Mouse (Mus musculus) hindbrain, postnatal 0 days (tissue): ENCODE data around the gene Khdc3. TPM values are rescaled to one million over a fixed set of nuclear protein-coding genes. Genes with fewer than 3 reads are reported as not detected.
"Not testable (repeated sequence)": the region's sequence is repeated elsewhere in the genome, so short reads cannot be mapped to it uniquely, and the experiment has no call there.

ENCODE experiments used
- ATAC-seq: fragments of 200-750 bp; cut with Nextera tagmentation; 2 replicates; pipeline ENCODE4 v1.8.0; 2017; ENCODE audit warnings: mild to moderate bottlenecking, moderate TSS enrichment, moderate library complexity
- DNase-seq: peaks from one replicate; pipeline ENCODE4 v3.0.0-alpha.2; 2015; ENCODE audit warnings: low spot score
- H3K27ac ChIP-seq: fragments of 300-500 bp; sonication (generic); 2 replicates; pipeline ENCODE4 v1.5.1; 2014; ENCODE audit warnings: mild to moderate bottlenecking
- H3K27me3 ChIP-seq: fragments of 300-500 bp; sonication (generic); 2 replicates; pipeline ENCODE4 v1.6.1; 2014; ENCODE audit warnings: low read length, mixed read lengths; ENCODE audit not compliant: insufficient read depth
- H3K36me3 ChIP-seq: fragments of 300-500 bp; sonication (generic); 2 replicates; pipeline ENCODE4 v1.6.1; 2014; ENCODE audit warnings: low read length, mixed read lengths; ENCODE audit not compliant: insufficient read depth
- H3K4me1 ChIP-seq: fragments of 300-500 bp; sonication (generic); 2 replicates; pipeline ENCODE4 v1.6.1; 2014; ENCODE audit warnings: antibody characterized with exemption, low read length, mixed read lengths; ENCODE audit not compliant: insufficient read depth
- H3K4me2 ChIP-seq: fragments of 300-500 bp; sonication (generic); 2 replicates; pipeline ENCODE4 v1.6.1; 2014; ENCODE audit warnings: low read depth, mild to moderate bottlenecking, low read length, moderate library complexity, mixed read lengths
- H3K4me3 ChIP-seq: fragments of 300-500 bp; sonication (generic); 2 replicates; pipeline ENCODE4 v1.5.1; 2014; ENCODE audit warnings: low read length
- H3K9ac ChIP-seq: fragments of 300-500 bp; sonication (generic); replicated peaks from 2 replicates; pipeline ENCODE4 v1.6.1; 2014; ENCODE audit warnings: mild to moderate bottlenecking, low read length, moderate library complexity, mixed read lengths
- H3K9me3 ChIP-seq: fragments of 300-500 bp; sonication (generic); 2 replicates; pipeline ENCODE4 v1.6.1; 2016; ENCODE audit warnings: low read length, mixed read lengths
- CTCF ChIP-seq: IDR thresholded peaks from 2 replicates; pipeline ENCODE4 v1.5.1; 2016; ENCODE audit warnings: antibody characterized with exemption, control low read depth, low read depth
- WGBS: fragments of 180-500 bp; shearing (Covaris S2); extraction: QIAGEN DNeasy Blood & Tissue Kit; methylation state at CpG from one replicate; pipeline ENCODE4 v1.1.7; 2014; 5-methylcytosine and 5-hydroxymethylcytosine counted together
- polyA plus RNA-seq: library from polyadenylated mRNA; unstranded; fragments of >200 nt; fragmentation: Nextera tagmentation; extraction: Ambion mirVana; gene quantifications from 2 replicates; pipeline ENCODE4 v1.2.1, GENCODE M21; 2015
- total RNA-seq: library from RNA; depleted of rRNA; stranded (reverse); fragments of >200 nt; gene quantifications from 2 replicates; pipeline ENCODE4 v1.2.3, GENCODE M21; 2014

Gene Khdc3
- total and polyA plus RNA-seq, 2 experiments from 2014 or later: 0.21 TPM; not detected in 1

DNA sequence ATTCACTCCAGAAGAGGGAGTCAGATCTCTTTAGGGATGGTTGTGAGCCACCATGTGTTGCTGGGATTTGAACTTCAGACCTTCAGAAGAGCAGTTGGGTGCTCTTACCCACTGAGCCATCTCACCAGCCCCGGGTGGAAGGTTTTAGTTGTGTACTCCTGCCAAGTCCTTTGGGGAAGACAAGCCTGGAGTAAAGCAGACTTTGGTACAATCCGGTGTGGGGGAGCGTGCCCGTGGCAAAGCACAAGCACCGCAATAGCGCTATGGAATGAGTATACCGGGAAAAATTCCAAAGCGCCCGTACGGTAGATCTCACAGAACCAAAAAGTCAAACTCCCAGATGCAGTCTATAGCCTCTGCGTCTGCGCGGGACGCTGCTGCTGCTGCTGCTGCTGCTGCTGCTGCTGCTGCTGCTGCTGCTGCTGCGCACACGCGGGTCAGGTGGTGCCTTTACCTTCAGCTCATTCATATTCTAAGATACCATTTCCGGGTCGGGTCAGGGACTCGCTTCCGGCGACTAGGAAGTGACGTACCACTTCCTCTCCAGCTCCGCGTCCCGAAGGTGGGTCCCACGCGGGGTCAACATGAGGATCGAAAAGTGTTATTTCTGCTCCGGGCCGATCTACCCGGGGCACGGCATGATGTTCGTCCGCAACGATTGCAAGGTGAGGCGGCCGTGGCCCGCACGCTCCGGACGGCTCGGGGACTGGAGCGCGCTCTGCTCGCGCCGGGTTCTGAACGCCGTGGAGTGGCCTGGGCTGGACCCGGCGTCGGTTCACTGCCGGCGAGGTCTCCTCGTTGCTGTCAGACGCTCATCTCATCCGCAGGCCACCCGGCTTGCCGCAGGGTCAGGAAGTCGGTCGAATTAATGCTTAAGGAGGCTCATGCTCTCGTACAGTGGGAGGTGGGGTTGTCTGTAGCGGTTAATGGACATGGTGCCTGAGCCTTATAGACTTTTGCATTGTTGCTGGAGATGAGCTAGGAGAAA lies 11.6 kb downstream of the Khdc3 start, which contains the start of gene Rsl24d1:
Rsl24d1 (plus strand) TSS at position 508 of the 988 bp plus-strand sequence.
- TF ChIP-seq CTCF: no peak
- peak within 1 kb of the TSS; percentile 74 for H3K9ac ChIP-seq
- ATAC-seq (peak; percentile 99), DNase-seq (peak; percentile 95)
- peak within 1 kb of the TSS; percentile 84 for H3K4me2 ChIP-seq
- under 1% methylated on average over 64 of the region's 64 CpGs for WGBS
- H3K36me3 ChIP-seq: peaks cover 11% of the 10 kb centered on the region; the same call in 1 of the 2 replicates
- peak within 1 kb of the TSS; percentile 92 for H3K4me3 ChIP-seq
- H3K27ac ChIP-seq: peak within 1 kb of the TSS; percentile 79
- H3K4me1 ChIP-seq: no peaks in the 10 kb centered on the region
- no peaks in the 10 kb centered on the region for H3K27me3 ChIP-seq
- H3K9me3 ChIP-seq: no peaks in the 10 kb centered on the region

DNA sequence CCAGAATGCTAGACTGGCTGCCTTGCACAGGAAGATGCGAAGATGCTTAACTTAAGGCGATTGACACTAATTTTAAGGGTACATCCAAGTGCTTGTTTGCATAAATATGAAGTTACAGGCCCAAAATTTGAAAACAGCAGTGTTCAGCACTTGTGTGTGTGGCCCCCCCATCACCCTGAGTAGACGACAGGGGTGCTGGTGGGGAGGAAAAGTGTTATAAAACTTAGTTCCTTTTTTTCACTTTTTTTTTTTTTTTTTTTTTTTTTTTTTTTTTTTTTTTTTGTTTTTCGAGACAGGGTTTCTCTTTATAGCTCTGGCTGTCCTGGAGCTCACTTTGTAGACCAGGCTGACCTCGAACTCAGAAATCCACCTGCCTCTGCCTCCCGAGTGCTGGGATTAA lies 15.1 kb downstream of the Khdc3 start:
- H3K4me1 ChIP-seq, H3K9me3 ChIP-seq, H3K4me3 ChIP-seq, H3K9ac ChIP-seq, H3K27me3 ChIP-seq, ATAC-seq, H3K4me2 ChIP-seq, H3K27ac ChIP-seq, DNase-seq: not testable (repeated sequence)
- WGBS: 91% methylated on average over 4 of the region's 6 CpGs
- H3K36me3 ChIP-seq: peaks cover 32% of the 10 kb centered on the region; the same call in 1 of the 2 replicates

DNA sequence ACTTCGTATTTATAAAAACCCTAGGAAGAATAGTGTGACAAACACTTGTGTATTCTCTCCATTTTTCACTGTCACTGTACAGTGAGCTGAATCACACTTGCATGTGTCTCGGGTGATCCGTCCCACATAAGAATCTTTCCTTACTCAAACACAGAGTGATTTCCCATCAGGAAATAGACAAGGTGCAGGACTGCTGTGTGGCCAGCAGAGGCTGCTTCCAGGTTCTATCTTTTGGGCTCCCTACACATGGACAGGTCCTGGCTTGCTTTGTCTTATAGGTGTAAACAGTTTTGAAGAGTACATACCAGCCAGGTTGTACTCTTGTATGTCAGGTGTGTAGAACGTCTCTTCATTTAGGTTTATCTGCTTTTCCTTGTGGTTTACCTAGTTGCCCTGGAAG lies 16.4 kb downstream of the Khdc3 start:
- 90% methylated on average over 4 of the region's 4 CpGs for WGBS
- DNase-seq (no peak), ATAC-seq (no peak)
- H3K4me2 ChIP-seq: no peak overlapping the region
- H3K9ac ChIP-seq: no peak overlapping the region
- no peaks in the 10 kb centered on the region for H3K4me1 ChIP-seq
- H3K27ac ChIP-seq: no peak overlapping the region
- no peaks in the 10 kb centered on the region for H3K9me3 ChIP-seq
- no peaks in the 10 kb centered on the region for H3K27me3 ChIP-seq
- H3K36me3 ChIP-seq: peaks cover 37% of the 10 kb centered on the region; the same call in 1 of the 2 replicates
- TF ChIP-seq CTCF: peak; percentile 57
- H3K4me3 ChIP-seq: no peak overlapping the region

DNA sequence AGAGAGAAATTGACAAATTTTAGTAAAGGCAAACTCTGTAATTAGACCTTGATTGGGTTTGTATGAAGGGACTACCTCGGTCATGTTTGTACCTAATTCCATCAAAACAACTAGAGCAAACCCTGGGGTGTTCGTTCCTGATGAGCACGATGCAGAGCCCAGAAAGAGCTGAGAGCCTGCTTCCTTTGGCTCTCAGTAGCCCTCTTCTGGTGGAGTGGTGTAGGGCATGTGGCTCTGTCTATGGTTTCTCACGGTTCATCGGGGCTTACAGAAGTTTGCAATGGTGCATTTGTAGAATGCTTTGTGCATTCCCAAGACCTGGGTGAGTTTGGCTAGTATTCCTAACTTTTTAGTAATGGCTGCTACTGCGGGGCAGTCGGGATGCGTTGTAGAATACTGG lies 20.1 kb downstream of the Khdc3 start:
- peak; percentile 78 for TF ChIP-seq CTCF
- ATAC-seq: no peak

DNA sequence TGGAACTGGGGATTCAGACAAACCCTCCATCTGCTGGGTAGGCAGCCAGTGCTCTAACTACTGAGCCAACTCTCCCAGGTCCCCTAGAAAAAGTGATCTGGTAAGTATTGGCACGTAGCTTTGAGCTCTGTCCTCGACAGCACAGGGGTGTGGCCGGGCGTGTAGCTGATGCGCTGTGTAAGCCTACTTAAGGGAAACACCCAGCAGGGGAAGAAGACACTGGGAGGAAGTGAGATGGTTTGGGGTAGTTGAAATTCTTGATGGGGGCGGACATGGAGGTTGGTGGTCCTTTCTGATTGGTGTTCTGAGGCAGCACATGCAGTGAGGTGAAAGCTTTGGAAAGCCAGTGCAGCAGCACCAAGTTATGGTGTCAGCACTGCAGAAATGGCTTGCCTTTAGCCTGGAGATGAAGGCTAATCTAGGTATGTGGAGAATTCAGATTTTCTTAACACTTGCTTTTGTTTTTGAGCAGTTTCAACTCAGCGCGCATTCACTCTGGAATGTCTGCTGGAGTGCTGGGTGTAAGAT lies 23.5 kb downstream of the Khdc3 start:
- no peak overlapping the region for H3K9ac ChIP-seq
- H3K4me1 ChIP-seq: no peaks in the 10 kb centered on the region
- no peaks in the 10 kb centered on the region for H3K27me3 ChIP-seq
- 92% methylated on average over 8 of the region's 8 CpGs for WGBS
- H3K27ac ChIP-seq: no peak overlapping the region
- no peak for TF ChIP-seq CTCF
- H3K4me2 ChIP-seq: no peak overlapping the region
- DNase-seq (no peak), ATAC-seq (no peak)
- no peaks in the 10 kb centered on the region for H3K9me3 ChIP-seq
- H3K36me3 ChIP-seq: peaks cover 56% of the 10 kb centered on the region
- no peak overlapping the region for H3K4me3 ChIP-seq

More for the DNA sequence above, 20.1 kb downstream of the Khdc3 start:
- Histone ChIP-seq H3K4me1 (no peaks in the 10 kb centered on the region), H3K27ac (no peak overlapping the region), H3K4me2 (no peak overlapping the region), H3K27me3 (no peaks in the 10 kb centered on the region), H3K9me3 (no peaks in the 10 kb centered on the region), H3K36me3 (peaks cover 55% of the 10 kb centered on the region), H3K9ac (no peak overlapping the region), H3K4me3 (no peak overlapping the region)
- DNase-seq: peak; percentile 53
- 66% methylated on average over 8 of the region's 8 CpGs for WGBS

DNA sequence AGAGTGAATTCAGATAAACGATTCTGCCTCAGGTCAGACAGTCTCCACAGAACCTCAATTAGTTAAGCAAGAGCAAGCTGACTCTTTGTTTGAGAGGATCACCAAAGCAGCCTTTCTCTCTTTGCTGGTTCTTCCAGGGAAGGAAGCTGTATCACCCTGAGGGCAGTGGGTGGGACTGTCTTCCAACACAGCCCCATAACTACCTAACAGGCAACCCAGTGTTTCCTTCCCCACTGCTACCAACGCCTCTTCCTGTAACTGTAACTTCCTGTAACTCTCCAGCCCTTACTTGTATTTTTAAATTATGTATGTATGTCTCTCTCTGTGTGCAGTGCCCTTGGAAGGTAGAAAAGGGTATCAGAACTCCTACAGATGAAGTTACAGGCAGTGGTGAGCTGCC lies 25.8 kb downstream of the Khdc3 start:
- Histone ChIP-seq H3K9ac (no peak overlapping the region), H3K27ac (no peak overlapping the region), H3K36me3 (peaks cover 36% of the 10 kb centered on the region), H3K27me3 (no peaks in the 10 kb centered on the region), H3K4me2 (no peak overlapping the region), H3K4me1 (no peaks in the 10 kb centered on the region), H3K9me3 (no peaks in the 10 kb centered on the region), H3K4me3 (no peak overlapping the region)
- no peak for ATAC-seq
- DNase-seq: no peak
- WGBS: 91% methylated on average over 2 of the region's 2 CpGs
- no peak for TF ChIP-seq CTCF
